Mouse (Mus musculus) hematopoietic stem cell, adult 5-6 weeks (primary cell): ENCODE data around the gene Tnfsf18. TPM values are rescaled to one million over a fixed set of nuclear protein-coding genes. Genes with fewer than 3 reads are reported as not detected.

ENCODE experiments used
- ATAC-seq, 2 experiments: fragments of 125-278 bp in 1 of 2; replicated peaks in 1 of 2; 2 replicates each; pipeline ENCODE4 v1.8.0; 2016 to 2017; ENCODE audit warnings: inconsistent platforms in 2 of 2, mild to moderate bottlenecking in 2 of 2, moderate number of reproducible peaks in 2 of 2, low read depth in 1 of 2, moderate TSS enrichment in 1 of 2; ENCODE audit not compliant: low FRiP score in 2 of 2, poor library complexity in 2 of 2, severe bottlenecking in 2 of 2, insufficient read depth in 1 of 2, low TSS enrichment in 1 of 2
- total RNA-seq: library from RNA; stranded (forward); fragments of 172-1452, 232-1000 nt; gene quantifications from 2 replicates; pipeline ENCODE4 v1.2.3, GENCODE M21; 2017

The Tnfsf18 gene
- total RNA-seq, 1 experiment from 2014 or later: not detected

DNA sequence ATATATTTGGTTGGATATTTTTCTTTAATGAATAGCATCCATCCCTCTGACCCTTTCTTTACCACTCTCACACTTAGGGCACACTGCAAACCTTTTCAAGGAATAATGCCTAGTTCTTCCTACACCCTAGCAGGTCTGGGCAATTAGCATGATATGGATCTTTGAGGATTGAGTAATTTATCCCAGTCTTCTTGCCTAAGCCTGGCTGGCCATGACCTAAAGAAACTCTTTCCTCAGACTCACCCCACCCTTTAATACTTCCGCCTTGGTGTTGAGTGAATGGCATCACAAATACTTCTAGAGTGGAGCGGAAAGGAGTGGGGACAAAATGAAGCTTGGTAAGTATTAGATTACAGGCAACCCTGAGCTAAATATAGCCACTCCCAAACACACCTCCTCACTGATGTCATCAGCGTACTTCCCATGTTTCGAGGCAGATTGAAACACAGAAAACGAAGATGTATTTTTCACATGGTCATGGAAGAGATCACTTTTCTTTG, 56.2 kb downstream of the Tnfsf18 start:
- ATAC-seq: no peak

DNA sequence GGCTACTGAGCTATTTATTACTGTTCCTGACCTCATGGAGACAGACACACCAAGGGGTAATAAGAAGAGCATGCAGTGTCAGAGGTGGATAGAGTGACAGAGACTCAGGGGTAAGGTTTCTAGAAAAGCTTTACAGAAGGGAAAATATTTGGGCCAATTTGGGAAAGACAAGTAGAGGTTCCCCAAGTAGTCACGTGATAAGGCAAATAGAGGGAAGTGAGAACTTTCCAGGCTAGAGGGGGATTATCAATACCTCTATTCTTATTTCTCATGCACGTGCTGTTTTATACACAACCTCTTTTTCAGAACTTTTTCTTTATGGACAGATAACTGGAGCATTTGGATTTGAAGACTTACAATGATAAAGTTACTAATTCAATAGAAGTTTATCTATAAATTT, 57.6 kb downstream of the Tnfsf18 start:
- no peak for ATAC-seq

Other genes with a start within 250 kb of the Tnfsf18 start
- 432 and 477 TPM in 2 replicates for gene Prdx6, start 243.4 kb upstream of the Tnfsf18 start, total RNA-seq
- gene Tnfsf4, start 99.2 kb upstream of the Tnfsf18 start, total RNA-seq: 1.4 and 2.9 TPM in 2 replicates